Mouse (Mus musculus) lung, adult 2 months (tissue): ENCODE data around the gene Mrnip.

ENCODE experiments used
- CTCF ChIP-seq: fragments of 200-500 bp; IDR thresholded peaks from 2 replicates; pipeline ENCODE4 v1.5.1; 2011; ENCODE audit warnings: mild to moderate bottlenecking, low read length, control low read depth; ENCODE audit not compliant: insufficient read depth
- POLR2A ChIP-seq: fragments of 200-500 bp; IDR thresholded peaks from 2 replicates; pipeline ENCODE4 v1.6.1; 2011; ENCODE audit warnings: low read depth, mild to moderate bottlenecking, control low read depth, low read length, borderline replicate concordance; ENCODE audit errors: extremely low read depth

- TF ChIP-seq CTCF (no peak), POLR2A (no peak)
Observed at GRCm38 (mm10) chr11:50243926-50244325, 69.7 kb downstream of the Mrnip start.
